Mouse (Mus musculus) limb, embryonic 14.5 days (tissue): Measurements from ENCODE around the gene Dnajc1. TPM values are rescaled to one million over a fixed set of nuclear protein-coding genes. Genes with fewer than 3 reads are reported as not detected.

Source experiments
- ATAC-seq: fragments of 200-750 bp; cut with Nextera tagmentation; 2 replicates; pipeline ENCODE4 v1.8.0; 2017; ENCODE audit warnings: low read depth, moderate number of reproducible peaks, moderate TSS enrichment; ENCODE audit not compliant: low FRiP score
- DNase-seq: peaks from one replicate; pipeline ENCODE4 v3.0.0-alpha.2; 2015; ENCODE audit warnings: low spot score
- H3K27ac ChIP-seq: fragments of 300-500 bp; sonication (generic); replicated peaks from 2 replicates; pipeline ENCODE4 v1.5.1; 2014; ENCODE audit warnings: low read depth, mild to moderate bottlenecking, low read length, moderate library complexity, mixed read lengths
- H3K27me3 ChIP-seq: fragments of 300-500 bp; sonication (generic); 2 replicates; pipeline ENCODE4 v1.6.1; 2014; ENCODE audit warnings: low read length, mixed read lengths; ENCODE audit not compliant: control insufficient read depth, insufficient read depth
- H3K36me3 ChIP-seq: fragments of 300-500 bp; sonication (generic); 2 replicates; pipeline ENCODE4 v1.6.1; 2014; ENCODE audit warnings: mild to moderate bottlenecking, low read length, moderate library complexity, mixed read lengths; ENCODE audit not compliant: control insufficient read depth, insufficient read depth
- H3K4me1 ChIP-seq: fragments of 300-500 bp; sonication (generic); 2 replicates; pipeline ENCODE4 v1.6.1; 2014; ENCODE audit warnings: antibody characterized with exemption, low read length, mixed read lengths; ENCODE audit not compliant: control insufficient read depth, insufficient read depth
- H3K4me2 ChIP-seq: fragments of 300-500 bp; sonication (generic); replicated peaks from 2 replicates; pipeline ENCODE4 v1.6.1; 2014; ENCODE audit warnings: low read depth, mild to moderate bottlenecking, low read length, moderate library complexity; ENCODE audit not compliant: severe bottlenecking
- H3K4me3 ChIP-seq: fragments of 300-500 bp; sonication (generic); replicated peaks from 2 replicates; pipeline ENCODE4 v1.5.1; 2014; ENCODE audit warnings: low read length
- H3K9ac ChIP-seq: fragments of 300-500 bp; sonication (generic); 2 replicates; pipeline ENCODE4 v1.6.1; 2014; ENCODE audit warnings: mild to moderate bottlenecking, low read depth, low read length, moderate library complexity; ENCODE audit not compliant: severe bottlenecking
- H3K9me3 ChIP-seq: fragments of 300-500 bp; sonication (generic); 2 replicates; pipeline ENCODE4 v1.6.1; 2016; ENCODE audit warnings: low read length; ENCODE audit not compliant: control insufficient read depth
- POLR2A ChIP-seq: fragments of 200-500 bp; IDR thresholded peaks from 2 replicates; pipeline ENCODE4 v1.8.0; 2012; ENCODE audit warnings: inconsistent platforms, mild to moderate bottlenecking, moderate library complexity, borderline replicate concordance; ENCODE audit not compliant: insufficient read depth, insufficient read length; ENCODE audit errors: extremely low read depth
- WGBS: fragments of 180-500 bp; shearing (Covaris S2); extraction: QIAGEN DNeasy Blood & Tissue Kit; methylation state at CpG from one replicate; pipeline ENCODE4 v1.1.7; 2014; 5-methylcytosine and 5-hydroxymethylcytosine counted together
- polyA plus RNA-seq, 2 experiments: library from polyadenylated mRNA; depleted of rRNA in 1 of 2; stranded (reverse) in 1 of 2; unstranded in 1 of 2; fragments of >200 nt; fragmentation: Nextera tagmentation in 1 of 2; extraction: Ambion mirVana in 1 of 2; gene quantifications; 2 replicates each; pipeline versions ENCODE4 v1.2.1 to v1.2.3; 2012 to 2014

The Dnajc1 gene
- polyA plus RNA-seq, 2 experiments = 19.7 to 43.3 TPM

DNA sequence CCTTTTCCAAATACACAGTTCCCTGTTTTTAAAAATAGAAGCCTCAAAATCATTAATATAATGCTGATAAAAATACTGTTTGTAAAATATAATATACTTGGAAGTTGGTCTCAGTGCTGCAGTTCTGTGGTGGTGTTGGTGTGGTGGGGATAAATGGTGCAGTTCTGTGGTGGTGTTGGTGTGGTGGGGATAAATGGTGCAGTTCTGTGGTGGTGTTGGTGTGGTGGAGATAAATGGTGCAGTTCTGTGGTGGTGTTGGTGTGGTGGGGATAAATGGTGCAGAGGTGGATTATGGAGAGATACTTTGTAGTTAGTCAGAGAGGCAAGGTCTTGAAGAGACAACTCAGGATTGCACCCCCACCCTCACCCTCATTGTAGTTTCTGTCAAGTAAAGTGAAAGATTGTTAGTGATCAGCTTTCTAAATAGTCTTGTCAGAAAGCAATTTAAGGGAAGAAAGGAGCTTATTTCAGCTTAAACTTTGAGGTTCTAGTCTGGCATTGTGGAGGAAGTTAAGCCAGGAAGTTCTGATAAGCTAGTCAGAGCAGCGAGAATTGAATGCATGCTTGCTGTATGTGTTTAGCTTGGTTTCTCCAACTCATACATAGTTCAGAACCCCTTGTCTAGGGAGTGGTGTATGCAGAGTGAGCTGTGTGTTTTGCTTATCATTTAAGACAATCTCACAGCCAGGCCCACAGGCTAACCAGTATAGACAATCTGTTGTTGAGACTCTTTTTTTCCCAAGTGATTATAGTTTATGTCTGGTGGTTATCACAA is 223.3 kb downstream of the Dnajc1 start:
- no peak for ATAC-seq
- Histone ChIP-seq H3K4me3 (no peak overlapping the region), H3K27me3 (no peaks in the 10 kb centered on the region), H3K27ac (no peak overlapping the region), H3K4me1 (no peaks in the 10 kb centered on the region), H3K4me2 (no peak overlapping the region), H3K9me3 (no peaks in the 10 kb centered on the region), H3K9ac (no peak overlapping the region), H3K36me3 (peaks cover 14% of the 10 kb centered on the region)
- no peak for TF ChIP-seq POLR2A
- no peak for DNase-seq
- WGBS = 89% methylated on average over 1 of the region's 1 CpGs

DNA sequence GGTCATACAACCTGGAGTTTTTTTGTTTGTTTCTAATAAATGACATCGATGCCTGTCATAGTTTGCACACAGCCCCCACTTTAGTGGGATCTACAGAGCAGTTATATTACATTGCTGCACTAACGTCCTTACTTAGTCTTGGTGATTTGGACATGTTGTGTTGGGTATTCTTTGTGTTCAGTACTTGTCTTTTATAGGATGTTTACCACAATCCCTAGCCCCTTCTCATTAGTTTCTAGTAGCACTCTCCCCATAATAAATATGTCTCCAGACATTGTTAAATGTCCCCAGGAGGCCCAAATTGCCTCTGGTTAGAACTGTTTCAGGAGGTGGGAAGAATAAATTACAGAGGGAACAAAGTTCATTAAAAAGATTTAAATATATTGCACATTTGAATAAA is 227.1 kb downstream of the Dnajc1 start:
- Histone ChIP-seq H3K4me3 (no peak overlapping the region), H3K27me3 (no peaks in the 10 kb centered on the region), H3K4me2 (no peak overlapping the region), H3K27ac (no peak overlapping the region), H3K4me1 (no peaks in the 10 kb centered on the region), H3K9ac (no peak overlapping the region), H3K9me3 (no peaks in the 10 kb centered on the region), H3K36me3 (peaks cover 30% of the 10 kb centered on the region)
- 32% methylated on average over 2 of the region's 2 CpGs for WGBS
- TF ChIP-seq POLR2A = no peak
- DNase-seq = no peak
- no peak for ATAC-seq

- TF ChIP-seq POLR2A = no peak
- DNase-seq (no peak), ATAC-seq (no peak)
- peaks cover 31% of the 10 kb centered on the region for H3K36me3 ChIP-seq
- H3K27me3 ChIP-seq = no peaks in the 10 kb centered on the region
- H3K27ac ChIP-seq = no peak overlapping the region
- H3K9ac ChIP-seq = no peak overlapping the region
- no peaks in the 10 kb centered on the region for H3K9me3 ChIP-seq
- no peaks in the 10 kb centered on the region for H3K4me1 ChIP-seq
- H3K4me3 ChIP-seq = no peak overlapping the region
- WGBS = 62% methylated on average over 5 of the region's 5 CpGs
- no peak overlapping the region for H3K4me2 ChIP-seq
Observed at GRCm38 (mm10) chr2:18160992-18161391, 231.6 kb downstream of the Dnajc1 start.

DNA sequence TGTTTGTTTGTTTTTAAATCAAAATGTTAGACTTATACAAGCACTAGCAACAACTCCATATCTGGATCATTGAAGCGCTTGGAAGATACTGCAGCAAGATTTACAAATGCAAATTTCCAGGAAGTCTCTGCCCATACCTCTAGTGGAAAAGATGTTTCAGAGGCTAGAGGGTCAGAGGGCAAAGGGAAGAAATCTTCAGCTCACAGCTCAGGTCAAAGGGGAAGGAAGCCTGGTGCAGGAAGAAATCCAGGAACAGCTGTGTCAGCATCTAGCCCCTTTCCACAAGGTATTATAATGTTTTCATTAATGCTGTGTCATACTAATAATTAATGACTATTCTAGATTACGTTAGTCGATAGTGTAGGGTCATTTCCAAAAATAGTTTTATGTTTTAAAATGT is 233.2 kb downstream of the Dnajc1 start:
- H3K27me3 ChIP-seq = no peaks in the 10 kb centered on the region
- no peak for TF ChIP-seq POLR2A
- no peak overlapping the region for H3K4me2 ChIP-seq
- no peak overlapping the region for H3K4me3 ChIP-seq
- no peak for ATAC-seq
- H3K4me1 ChIP-seq = no peaks in the 10 kb centered on the region
- H3K27ac ChIP-seq = no peak overlapping the region
- H3K9me3 ChIP-seq = no peaks in the 10 kb centered on the region
- H3K36me3 ChIP-seq = peaks cover 37% of the 10 kb centered on the region
- no peak for DNase-seq
- no peak overlapping the region for H3K9ac ChIP-seq
- WGBS = 81% methylated on average over 3 of the region's 3 CpGs

DNA sequence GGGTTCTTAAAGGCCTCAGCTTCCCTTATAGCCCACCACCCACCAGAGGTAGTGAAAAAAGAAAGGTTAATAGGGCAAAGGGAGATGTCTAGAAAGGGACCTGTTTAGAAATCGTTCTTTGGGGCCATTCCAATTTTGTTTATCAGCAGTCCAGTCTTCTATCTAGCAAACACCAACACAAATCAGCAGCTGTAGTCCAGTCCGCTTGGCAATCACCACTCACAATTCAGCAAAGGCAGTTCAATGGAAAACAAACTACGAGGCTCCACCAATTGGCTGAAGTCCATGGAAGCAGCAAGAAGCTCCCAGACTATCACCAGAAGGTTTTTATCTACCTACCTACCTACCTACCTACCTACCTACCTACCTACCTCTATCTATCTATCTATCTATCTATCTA is 236.5 kb downstream of the Dnajc1 start:
- Histone ChIP-seq H3K27me3 (no peaks in the 10 kb centered on the region), H3K4me2 (no peak overlapping the region), H3K36me3 (peaks cover 29% of the 10 kb centered on the region), H3K4me1 (no peaks in the 10 kb centered on the region), H3K27ac (no peak overlapping the region), H3K4me3 (no peak overlapping the region), H3K9ac (no peak overlapping the region), H3K9me3 (no peaks in the 10 kb centered on the region)
- WGBS = 92% methylated on average over 3 of the region's 3 CpGs
- DNase-seq (no peak), ATAC-seq (no peak)
- TF ChIP-seq POLR2A = no peak
